Mouse (Mus musculus) forebrain, postnatal 0 days (tissue): Measurements from ENCODE around the gene Gpatch1. TPM values are rescaled to one million over a fixed set of nuclear protein-coding genes. Genes with fewer than 3 reads are reported as not detected.

Experiments
- ATAC-seq: fragments of 200-750 bp; cut with Nextera tagmentation; 2 replicates; pipeline ENCODE4 v1.8.0; 2017; ENCODE audit warnings: mild to moderate bottlenecking, moderate library complexity
- DNase-seq: peaks from one replicate; pipeline ENCODE4 v3.0.0-alpha.2; 2015
- H3K27ac ChIP-seq: fragments of 300-500 bp; sonication (generic); 2 replicates; pipeline ENCODE4 v1.5.1; 2014; ENCODE audit warnings: low read depth, mild to moderate bottlenecking, antibody characterized with exemption, low read length, moderate library complexity, mixed read lengths
- H3K27me3 ChIP-seq: fragments of 300-500 bp; sonication (generic); 2 replicates; pipeline ENCODE4 v1.6.1; 2014; ENCODE audit warnings: mild to moderate bottlenecking, low read length, mixed read lengths; ENCODE audit not compliant: insufficient read depth
- H3K36me3 ChIP-seq: fragments of 300-500 bp; sonication (generic); 2 replicates; pipeline ENCODE4 v1.6.1; 2014; ENCODE audit warnings: mild to moderate bottlenecking, moderate library complexity; ENCODE audit not compliant: insufficient read depth
- H3K4me1 ChIP-seq: fragments of 300-500 bp; sonication (generic); 2 replicates; pipeline ENCODE4 v1.6.1; 2014; ENCODE audit warnings: antibody characterized with exemption; ENCODE audit not compliant: insufficient read depth
- H3K4me2 ChIP-seq: fragments of 300-500 bp; sonication (generic); 2 replicates; pipeline ENCODE4 v1.6.1; 2014; ENCODE audit warnings: low read depth, mild to moderate bottlenecking, moderate library complexity
- H3K4me3 ChIP-seq: fragments of 300-500 bp; sonication (generic); 2 replicates; pipeline ENCODE4 v1.5.1; 2014; ENCODE audit warnings: low read depth, low read length, mixed read lengths
- H3K9ac ChIP-seq: fragments of 300-500 bp; sonication (generic); 2 replicates; pipeline ENCODE4 v1.6.1; 2014; ENCODE audit warnings: mild to moderate bottlenecking
- H3K9me3 ChIP-seq: fragments of 300-500 bp; sonication (generic); 2 replicates; pipeline ENCODE4 v1.6.1; 2016; ENCODE audit warnings: low read length
- CTCF ChIP-seq: sonication (generic); IDR thresholded peaks from 2 replicates; pipeline ENCODE4 v1.5.1; 2016; ENCODE audit warnings: antibody characterized with exemption, control low read depth, low read depth
- WGBS: fragments of 180-500 bp; shearing (Covaris S2); extraction: QIAGEN DNeasy Blood & Tissue Kit; methylation state at CpG from one replicate; pipeline ENCODE4 v1.1.7; 2014; 5-methylcytosine and 5-hydroxymethylcytosine counted together
- polyA plus RNA-seq: library from polyadenylated mRNA; unstranded; fragments of >200 nt; fragmentation: Nextera tagmentation; extraction: Ambion mirVana; gene quantifications from 2 replicates; pipeline ENCODE4 v1.2.1, GENCODE M21; 2015
- total RNA-seq: library from RNA; depleted of rRNA; stranded (reverse); fragments of >200 nt; gene quantifications from 2 replicates; pipeline ENCODE4 v1.2.3, GENCODE M21; 2014; rRNA removed

Gpatch1 gene
- total RNA-seq (14.6 and 15.3 TPM in 2 replicates), polyA plus RNA-seq (16.2 and 21.9 TPM in 2 replicates)

GRCm38 (mm10) chr7:35317729-35318609 lies at the start of gene Gpatch1:
TSS of gene Gpatch1 (minus strand) at chr7:35318440.
- Histone ChIP-seq H3K4me2 (peak within 1 kb of the TSS; percentile 69), H3K27ac (peak within 1 kb of the TSS; percentile 79), H3K36me3 (peaks cover under 1% of the 10 kb centered on the region; the same call in 1 of the 2 replicates), H3K4me3 (peak within 1 kb of the TSS; percentile 65), H3K4me1 (peaks cover 9% of the 10 kb centered on the region), H3K27me3 (no peaks in the 10 kb centered on the region), H3K9ac (peak within 1 kb of the TSS; percentile 79), H3K9me3 (no peaks in the 10 kb centered on the region)
- DNase-seq (peak; percentile 95), ATAC-seq (peak; percentile 89)
- TF ChIP-seq CTCF, result 0 out of 2 replicates have a peak, but pooled peaks have one; percentile 9
- 2% methylated on average over 39 of the region's 39 CpGs for WGBS

DNA sequence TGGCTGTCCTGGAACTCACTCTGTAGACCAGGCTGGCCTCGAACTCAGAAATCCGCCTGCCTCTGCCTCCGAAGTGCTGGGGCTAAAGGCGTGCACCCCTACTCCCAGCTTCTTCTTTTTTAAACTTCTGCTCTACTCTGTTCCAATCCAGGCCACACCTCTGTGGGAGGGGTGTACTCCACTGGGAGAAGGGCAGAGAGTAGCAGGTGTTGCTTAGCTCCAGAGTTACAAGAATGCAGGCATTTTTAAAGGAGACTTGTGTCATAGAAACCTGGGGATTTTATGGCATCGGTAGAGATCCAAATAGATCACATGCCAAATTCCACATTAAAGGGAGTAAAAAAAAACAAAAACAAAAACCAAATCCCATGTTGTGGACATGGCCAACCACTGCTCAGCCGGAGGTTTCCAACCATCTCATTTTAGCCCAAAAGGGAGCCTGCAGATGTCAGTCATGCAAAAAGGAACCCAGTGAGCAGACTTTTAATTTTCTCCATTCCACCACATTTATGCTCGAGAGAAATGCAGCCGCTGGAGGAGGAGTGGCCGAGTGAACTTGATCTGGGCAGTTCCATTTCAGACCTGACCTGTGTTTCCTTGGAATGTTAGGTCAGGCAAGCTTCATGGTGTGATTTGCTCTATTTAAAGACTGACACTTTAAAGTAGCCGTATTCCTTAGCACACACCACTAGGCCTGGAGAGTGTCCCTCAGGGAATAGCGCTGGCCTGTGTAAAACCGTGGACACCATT lies 47.1 kb upstream of the Gpatch1 start:
- Histone ChIP-seq H3K36me3 (no peaks in the 10 kb centered on the region), H3K4me2 (no peak overlapping the region), H3K4me3 (no peak overlapping the region), H3K27me3 (no peaks in the 10 kb centered on the region), H3K9me3 (no peaks in the 10 kb centered on the region), H3K9ac (no peak overlapping the region), H3K4me1 (no peaks in the 10 kb centered on the region), H3K27ac (no peak overlapping the region)
- WGBS, result 74% methylated on average over 12 of the region's 12 CpGs
- no peak for ATAC-seq
- no peak for TF ChIP-seq CTCF
- no peak for DNase-seq

DNA sequence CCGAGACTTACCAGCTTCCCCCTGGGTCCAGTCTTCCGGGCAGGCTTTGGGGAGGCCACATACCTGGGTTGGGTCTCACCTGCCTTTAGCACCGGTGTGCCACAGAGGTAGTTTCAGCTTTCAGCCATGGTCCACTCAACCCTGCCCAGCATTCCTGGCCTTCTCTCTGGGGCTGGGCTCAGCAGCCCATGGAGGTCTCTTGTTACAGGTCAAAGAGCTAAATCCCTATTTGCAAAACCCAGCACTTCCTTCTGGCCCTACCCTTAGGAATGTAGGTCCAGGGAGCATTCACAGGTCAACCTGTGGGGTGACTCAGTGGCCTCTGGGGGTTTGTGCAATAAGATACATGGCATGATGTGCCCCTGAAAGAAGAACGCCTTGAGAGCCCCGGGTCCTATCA lies 44.6 kb upstream of the Gpatch1 start:
- Histone ChIP-seq H3K4me2 (no peak overlapping the region), H3K27me3 (no peaks in the 10 kb centered on the region), H3K36me3 (no peaks in the 10 kb centered on the region), H3K4me3 (no peak overlapping the region), H3K4me1 (no peaks in the 10 kb centered on the region), H3K9me3 (no peaks in the 10 kb centered on the region), H3K27ac (no peak overlapping the region), H3K9ac (no peak overlapping the region)
- 82% methylated on average over 5 of the region's 5 CpGs for WGBS
- ATAC-seq (no peak), DNase-seq (no peak)
- no peak for TF ChIP-seq CTCF

- no peaks in the 10 kb centered on the region for H3K9me3 ChIP-seq
- ATAC-seq, result no peak
- no peak for TF ChIP-seq CTCF
Observed at GRCm38 (mm10) chr7:35362253-35362652, 44.0 kb upstream of the Gpatch1 start.

DNA sequence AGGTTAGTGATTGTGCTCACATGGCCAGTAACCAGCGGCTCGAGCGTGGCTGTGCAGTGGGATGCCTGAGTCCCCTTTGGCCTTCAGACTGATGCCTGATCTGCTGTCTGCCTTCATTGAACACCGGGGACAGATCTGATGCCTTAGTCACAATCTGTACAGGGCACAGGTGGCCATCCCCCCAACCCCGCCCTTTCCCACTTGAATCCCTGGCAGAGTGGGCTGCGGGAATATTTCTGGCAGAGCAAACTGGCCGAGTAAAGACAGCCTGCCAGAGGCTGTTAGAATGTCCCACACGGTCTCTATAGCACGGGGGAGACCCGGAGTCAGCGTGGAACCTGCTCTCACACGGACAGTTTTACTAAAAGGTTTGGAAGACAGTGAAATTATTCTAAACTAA lies 39.4 kb upstream of the Gpatch1 start:
- Histone ChIP-seq H3K27me3 (no peaks in the 10 kb centered on the region), H3K9me3 (no peaks in the 10 kb centered on the region), H3K4me1 (no peaks in the 10 kb centered on the region), H3K4me3 (no peak overlapping the region), H3K9ac (no peak overlapping the region), H3K4me2 (no peak overlapping the region), H3K27ac (no peak overlapping the region), H3K36me3 (no peaks in the 10 kb centered on the region)
- 81% methylated on average over 12 of the region's 12 CpGs for WGBS
- no peak for ATAC-seq
- TF ChIP-seq CTCF, result no peak
- no peak for DNase-seq

More at GRCm38 (mm10) chr7:35362253-35362652, 44.0 kb upstream of the Gpatch1 start:
- no peak for DNase-seq
- H3K27me3 ChIP-seq, result no peaks in the 10 kb centered on the region
- H3K4me3 ChIP-seq, result no peak overlapping the region
- no peak overlapping the region for H3K4me2 ChIP-seq
- no peaks in the 10 kb centered on the region for H3K4me1 ChIP-seq
- no peaks in the 10 kb centered on the region for H3K36me3 ChIP-seq
- H3K27ac ChIP-seq, result no peak overlapping the region
- no peak overlapping the region for H3K9ac ChIP-seq
- WGBS, result 75% methylated on average over 5 of the region's 5 CpGs

GRCm38 (mm10) chr7:35355303-35355872 lies 37.1 kb upstream of the Gpatch1 start:
- Histone ChIP-seq H3K9me3 (no peaks in the 10 kb centered on the region), H3K27ac (no peak overlapping the region), H3K27me3 (no peaks in the 10 kb centered on the region), H3K4me2 (no peak overlapping the region), H3K36me3 (no peaks in the 10 kb centered on the region), H3K4me3 (no peak overlapping the region), H3K9ac (no peak overlapping the region), H3K4me1 (no peaks in the 10 kb centered on the region)
- no peak for TF ChIP-seq CTCF
- WGBS, result 87% methylated on average over 5 of the region's 5 CpGs
- ATAC-seq, result no peak
- no peak for DNase-seq
